Comparison of ENCODE assay signal across 13 mouse cellular contexts in genomic region chr11:37480236-37480635, GRCm38 (mm10).
DNase-seq lines count a peak whose midpoint lies in the region; ATAC-seq and TF ChIP-seq lines count a peak whose summit lies in the region.
"Had no signal": no experiment of that assay in that cellular context is flagged by ENCODE, and none has a peak within 500 bp of the region (broad histone marks: within the 10 kb centered on the region; RNA-seq: fewer than 3 reads in every experiment).

No protein-coding gene starts in this region.

- no peak for TF ChIP-seq CTCF in brain, embryonic 14.5 days (IDR thresholded peaks at IDR 0.05; ENCODE audit: borderline replicate concordance, extremely low read depth, insufficient read depth, insufficient read length)

- H3K27ac ChIP-seq in forebrain, embryonic 13.5 days: peak overlapping the region; percentile 27; the same call in 1 of the 2 replicates
- H3K27ac ChIP-seq in forebrain, embryonic 11.5 days (ENCODE audit: low read depth, low read length): no peak overlapping the region
- H3K27ac ChIP-seq in kidney, embryonic 16.5 days (ENCODE audit: low read length): no peak overlapping the region
- H3K27ac ChIP-seq: embryonic facial prominence, embryonic 10.5 days; heart, embryonic 13.5 days; liver, embryonic 13.5 days had no signal

- 54% methylated on average over 3 of the region's 3 CpGs for WGBS in forebrain, embryonic 13.5 days
- 82% methylated on average over 3 of the region's 3 CpGs for WGBS in forebrain, embryonic 11.5 days
- WGBS in kidney, embryonic 16.5 days: 84% methylated on average over 3 of the region's 3 CpGs

- TF ChIP-seq POLR2A in brain, embryonic 14.5 days (IDR thresholded peaks at IDR 0.05; ENCODE audit: borderline replicate concordance, extremely low read depth, insufficient read depth, insufficient read length, poor library complexity, severe bottlenecking): no peak

- H3K36me3 ChIP-seq in forebrain, embryonic 13.5 days (ENCODE audit: poor library complexity, severe bottlenecking): no peaks in the 10 kb centered on the region
- no peaks in the 10 kb centered on the region for H3K36me3 ChIP-seq in forebrain, embryonic 11.5 days (ENCODE audit: control insufficient read depth, insufficient read depth, low read length)
- no peaks in the 10 kb centered on the region for H3K36me3 ChIP-seq in kidney, embryonic 16.5 days (ENCODE audit: insufficient read depth, low read length)
- H3K36me3 ChIP-seq: embryonic facial prominence, embryonic 10.5 days; heart, embryonic 13.5 days; liver, embryonic 13.5 days had no signal

- no peaks in the 10 kb centered on the region for H3K27me3 ChIP-seq in forebrain, embryonic 13.5 days
- H3K27me3 ChIP-seq in forebrain, embryonic 11.5 days (ENCODE audit: control insufficient read depth, insufficient read depth, low read length): no peaks in the 10 kb centered on the region
- H3K27me3 ChIP-seq in kidney, embryonic 16.5 days (ENCODE audit: insufficient read depth, low read length): no peaks in the 10 kb centered on the region
- H3K27me3 ChIP-seq: heart, embryonic 13.5 days; liver, embryonic 13.5 days had no signal

- no peaks in the 10 kb centered on the region for H3K9me3 ChIP-seq in forebrain, embryonic 13.5 days (replicated peaks)
- H3K9me3 ChIP-seq in forebrain, embryonic 11.5 days (ENCODE audit: control insufficient read depth, low read length): no peaks in the 10 kb centered on the region
- no peaks in the 10 kb centered on the region for H3K9me3 ChIP-seq in kidney, embryonic 16.5 days (ENCODE audit: low read length)
- H3K9me3 ChIP-seq: embryonic facial prominence, embryonic 10.5 days; heart, embryonic 13.5 days; liver, embryonic 13.5 days had no signal

- H3K4me2 ChIP-seq in forebrain, embryonic 13.5 days: no peak overlapping the region
- no peak overlapping the region for H3K4me2 ChIP-seq in forebrain, embryonic 11.5 days (ENCODE audit: low read depth, low read length, severe bottlenecking)
- H3K4me2 ChIP-seq in kidney, embryonic 16.5 days (replicated peaks; ENCODE audit: low read depth, low read length): no peak overlapping the region
- H3K4me2 ChIP-seq: heart, embryonic 13.5 days; liver, embryonic 13.5 days had no signal

- ATAC-seq in forebrain, embryonic 13.5 days: peak; percentile 89
- no peak for ATAC-seq in forebrain, embryonic 11.5 days (replicated peaks; ENCODE audit: low FRiP score)
- no peak for ATAC-seq in kidney, embryonic 16.5 days (ENCODE audit: low FRiP score, low TSS enrichment)
- ATAC-seq: intestine, postnatal 0 days had no signal

- H3K4me3 ChIP-seq in forebrain, embryonic 13.5 days: no peak overlapping the region
- no peak overlapping the region for H3K4me3 ChIP-seq in forebrain, embryonic 11.5 days (ENCODE audit: low read depth, low read length)
- H3K4me3 ChIP-seq in kidney, embryonic 16.5 days (ENCODE audit: low read length): no peak overlapping the region
- H3K4me3 ChIP-seq: embryonic facial prominence, embryonic 10.5 days; heart, embryonic 13.5 days; liver, embryonic 13.5 days had no signal

- H3K4me1 ChIP-seq in forebrain, embryonic 13.5 days: peaks cover 5% of the 10 kb centered on the region; the same call in 1 of the 2 replicates
- no peaks in the 10 kb centered on the region for H3K4me1 ChIP-seq in forebrain, embryonic 11.5 days (replicated peaks; ENCODE audit: control insufficient read depth, insufficient read depth, low read length)
- no peaks in the 10 kb centered on the region for H3K4me1 ChIP-seq in kidney, embryonic 16.5 days (ENCODE audit: insufficient read depth, low read length)
- H3K4me1 ChIP-seq: embryonic facial prominence, embryonic 10.5 days; heart, embryonic 13.5 days; liver, embryonic 13.5 days had no signal

- no peak overlapping the region for H3K9ac ChIP-seq in forebrain, embryonic 13.5 days
- H3K9ac ChIP-seq in forebrain, embryonic 11.5 days (ENCODE audit: low read length): no peak overlapping the region
- H3K9ac ChIP-seq in kidney, embryonic 16.5 days (replicated peaks; ENCODE audit: low read length): no peak overlapping the region
- H3K9ac ChIP-seq: heart, embryonic 13.5 days; liver, embryonic 13.5 days had no signal

- DNase-seq in forebrain, embryonic 11.5 days (ENCODE audit: low spot score): no peak
- peak; percentile 7 to 29 for DNase-seq in kidney, postnatal 25 days
- DNase-seq in brain, embryonic 14.5 days (ENCODE audit: low read depth): peak; percentile 89
- peak; percentile 45 to 83 for DNase-seq in layer of hippocampus, postnatal 14 days (ENCODE audit: low spot score in 2 of 2)
- DNase-seq in T-cell, adult 2 months (ENCODE audit: low spot score): no peak
- DNase-seq in thymus, adult 18-20 months: no peak
- DNase-seq: liver, embryonic 13.5 days; retina, postnatal 1 day had no signal

Comparison
In these comparisons a context has a peak if more than half of its experiments do, and no peak if none do; other contexts are left out.
1. DNase-seq: peak in kidney, postnatal 25 days (2 of 2), brain, embryonic 14.5 days (single experiment) and layer of hippocampus, postnatal 14 days (2 of 2); none in forebrain, embryonic 11.5 days (single experiment), T-cell, adult 2 months (single experiment) and thymus, adult 18-20 months (0 of 2).